Mouse (Mus musculus): ENCODE results near the gene Egr4. TPM values are rescaled to one million over a fixed set of nuclear protein-coding genes. Genes with fewer than 3 reads are reported as not detected.

The Egr4 gene
- polyA plus RNA-seq, 3 experiments from 2014 or later, result not detected

GRCm38 (mm10) chr6:85491606-85492005 lies 21.8 kb downstream of the Egr4 start:
- ATAC-seq, result no peak

GRCm38 (mm10) chr6:85490252-85490651 lies 23.1 kb downstream of the Egr4 start:
- ATAC-seq, result no peak

DNA sequence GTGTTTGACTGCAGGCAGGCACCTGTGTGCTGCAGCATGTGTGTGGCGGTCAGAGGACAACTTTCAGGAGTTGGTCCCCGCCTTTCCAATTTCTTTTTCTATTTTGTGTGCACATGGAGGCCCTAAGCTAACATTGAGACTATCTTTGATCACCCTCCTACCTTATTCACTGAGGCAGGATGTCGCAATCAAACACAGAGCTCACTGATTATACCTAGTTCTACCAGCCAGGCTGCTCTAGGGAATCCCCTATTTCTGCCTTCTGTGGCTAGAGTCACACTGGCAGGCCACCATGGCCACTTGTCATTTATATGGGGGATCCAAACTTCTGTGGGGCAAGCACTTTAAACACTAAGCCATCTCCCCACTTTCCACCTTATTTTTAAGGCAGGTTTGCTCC lies 23.7 kb downstream of the Egr4 start:
- no peak for ATAC-seq

DNA sequence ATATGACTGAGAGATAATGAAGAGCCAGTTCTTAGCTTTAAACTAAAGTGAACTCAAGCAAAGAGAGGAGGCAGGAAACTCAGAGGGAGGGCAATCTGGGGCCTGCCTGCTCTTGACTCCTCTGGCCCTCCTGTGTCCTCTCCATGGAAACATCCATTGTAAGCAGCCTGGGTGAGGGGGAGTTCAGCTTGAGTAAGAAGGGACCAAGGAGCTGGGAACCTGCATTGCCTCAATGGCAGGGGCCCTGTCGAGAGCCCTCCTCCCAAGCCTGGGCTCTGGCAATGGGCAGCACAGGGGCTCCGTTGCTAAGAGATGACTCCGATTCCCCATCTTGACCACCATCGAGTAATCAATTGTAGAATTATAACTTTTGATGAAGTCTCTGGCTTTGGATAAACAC lies 24.9 kb downstream of the Egr4 start:
- no peak for ATAC-seq

- ATAC-seq, result no peak
These were observed 27.7 kb downstream of the Egr4 start for GRCm38 (mm10) chr6:85485738-85486137.

GRCm38 (mm10) chr6:85483843-85484721 lies 29.3 kb downstream of the Egr4 start:
- ATAC-seq, result peak; percentile 61

GRCm38 (mm10) chr6:85480685-85481084 lies 32.7 kb downstream of the Egr4 start:
- ATAC-seq, result no peak

DNA sequence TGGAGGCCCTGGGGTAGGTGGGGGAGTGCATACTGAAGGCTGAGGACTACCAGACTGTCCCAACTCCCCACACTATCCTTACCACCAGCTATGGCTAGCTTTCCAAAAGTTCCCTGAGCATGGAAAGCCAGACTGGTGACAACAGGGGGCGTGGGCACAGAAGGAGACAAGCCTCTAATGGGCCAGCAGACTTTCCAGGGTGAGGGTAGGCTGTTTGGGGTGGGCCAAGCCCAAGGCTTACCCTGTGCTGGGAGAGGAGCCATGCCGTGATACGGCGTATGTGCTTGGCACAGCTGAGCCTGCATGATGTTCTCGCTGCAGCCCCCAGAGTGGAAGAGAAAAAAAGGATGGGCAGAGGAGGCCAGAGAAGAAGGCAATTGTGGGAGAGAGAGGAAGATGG lies 33.4 kb downstream of the Egr4 start:
- ATAC-seq, result no peak

GRCm38 (mm10) chr6:85478416-85478815 lies 35.0 kb downstream of the Egr4 start:
- ATAC-seq, result no peak

DNA sequence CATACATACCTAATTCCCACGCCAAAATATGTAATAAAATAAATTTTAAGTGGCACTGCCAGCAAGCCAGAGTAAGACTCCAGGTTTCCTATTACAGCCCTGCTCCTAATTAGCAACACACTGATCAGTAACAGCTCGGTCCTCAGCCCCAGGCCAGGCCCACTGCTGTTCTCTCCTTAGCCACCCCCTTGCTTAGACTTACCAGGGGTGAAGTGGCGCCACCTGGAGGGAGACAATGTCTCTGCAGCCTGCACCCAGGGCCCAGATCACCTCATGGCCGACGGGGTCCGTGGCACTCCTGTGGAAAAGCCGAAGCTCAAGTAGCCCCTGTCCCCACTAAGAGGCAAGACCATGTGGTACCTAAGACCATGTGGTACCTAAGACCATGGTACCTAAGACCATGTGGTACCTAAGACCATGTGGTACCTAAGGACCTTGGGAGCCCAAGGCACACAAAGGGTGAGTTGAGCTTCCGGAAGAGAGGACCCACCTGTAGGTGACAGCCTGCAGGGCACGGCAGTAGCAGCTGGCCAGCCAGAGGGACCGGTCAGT lies 35.9 kb downstream of the Egr4 start:
- no peak for ATAC-seq

GRCm38 (mm10) chr6:85475581-85475980 lies 37.8 kb downstream of the Egr4 start:
- no peak for ATAC-seq

DNA sequence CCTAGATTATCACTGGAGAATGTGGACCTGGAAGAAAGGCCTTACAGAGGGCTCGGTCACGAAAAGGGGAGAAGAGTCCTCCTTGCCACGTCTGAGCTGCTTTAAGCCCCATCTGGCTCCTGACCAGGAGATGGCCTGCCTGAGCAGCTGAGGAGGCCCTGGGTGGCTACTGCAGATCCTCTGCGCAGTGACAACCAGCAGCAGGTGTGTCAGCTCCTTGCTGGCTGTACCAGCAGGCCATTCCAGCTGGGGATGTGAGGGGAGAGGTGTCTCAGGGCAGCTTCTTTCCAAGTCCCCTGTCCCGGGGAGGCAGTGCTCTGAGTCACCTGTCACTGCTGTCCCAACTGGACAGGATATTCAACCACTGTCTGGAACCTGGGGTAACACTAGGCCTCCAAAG lies 40.8 kb downstream of the Egr4 start:
- ATAC-seq, result no peak

DNA sequence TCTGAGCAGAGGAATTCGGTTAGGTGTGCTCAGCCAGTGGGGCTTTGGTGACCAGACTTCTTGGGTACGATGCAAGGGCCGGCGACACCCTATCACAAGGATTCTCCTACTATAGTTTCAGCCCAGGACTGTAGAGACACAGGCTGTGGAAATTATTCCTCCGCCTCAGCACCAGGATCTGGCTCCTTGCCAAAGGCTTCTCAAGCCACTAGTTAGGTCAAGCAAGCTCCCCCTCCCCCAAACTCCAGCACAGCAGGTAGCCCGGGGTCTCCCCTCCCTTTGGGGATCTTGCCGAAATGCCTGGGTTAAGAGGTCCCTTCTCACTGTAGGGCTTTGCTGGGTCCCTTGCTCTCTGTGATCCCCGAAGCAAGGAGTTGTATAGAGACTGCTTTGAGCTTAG lies 41.4 kb downstream of the Egr4 start:
- no peak for ATAC-seq

- no peak for ATAC-seq
These were observed 43.5 kb downstream of the Egr4 start for GRCm38 (mm10) chr6:85469660-85470430.

- ATAC-seq, result no peak
These were observed 48.0 kb downstream of the Egr4 start for GRCm38 (mm10) chr6:85465381-85465780.

Other genes starting within 250 kb of the Egr4 start
- 1 to 10 TPM; 1.4 to 3.3 (median 2.1) TPM for gene Sfxn5, start 180.2 kb downstream of the Egr4 start, polyA plus RNA-seq (2017; shearing (Covaris generic))
- under 1 TPM; 0.50 to 0.67 (median 0.66) TPM for gene Rab11fip5, start 139.0 kb downstream of the Egr4 start, polyA plus RNA-seq (2017; shearing (Covaris generic))
- gene Noto, start 89.7 kb downstream of the Egr4 start, polyA plus RNA-seq (2017; shearing (Covaris generic)), result under 1 TPM in 1 of 3 experiments, not detected in 2; 0.38 TPM
- gene Smyd5, start 81.6 kb downstream of the Egr4 start, polyA plus RNA-seq (2017; shearing (Covaris generic)), result 10 to 100 TPM; 18.7 to 31.4 (median 28.0) TPM
- gene Cct7, start 62.1 kb downstream of the Egr4 start, polyA plus RNA-seq (2017; shearing (Covaris generic)), result 100 to 1,000 TPM; 319 to 323 (median 322) TPM
- gene Pradc1, start 61.6 kb downstream of the Egr4 start, polyA plus RNA-seq (2017; shearing (Covaris generic)), result 10 to 100 TPM; 14.2 to 23.1 (median 16.5) TPM
- gene Fbxo41, start 10.6 kb downstream of the Egr4 start, polyA plus RNA-seq (2017; shearing (Covaris generic)), result under 1 TPM in 2 of 3 experiments, not detected in 1; 0.11 to 0.38 TPM
- gene Alms1, start 73.9 kb upstream of the Egr4 start, polyA plus RNA-seq (2017; shearing (Covaris generic)), result 1 to 10 TPM; 2.5 to 3.0 (median 2.5) TPM
- gene Nat8f7, start 199.6 kb upstream of the Egr4 start, polyA plus RNA-seq (2017; shearing (Covaris generic)), result not detected

Measured in inflammation-experienced regulatory T-cells, adult 6 months (primary cell).